Mouse (Mus musculus) thymus, adult 2 months (tissue): Measurements from ENCODE around the gene Lrsam1. TPM values are rescaled to one million over a fixed set of nuclear protein-coding genes. Genes with fewer than 3 reads are reported as not detected.

Source experiments
- DNase-seq: peaks from one replicate; pipeline ENCODE4 v3.0.0; 2021
- H3K27ac ChIP-seq: fragments of 200-500 bp; 2 replicates; pipeline ENCODE4 v1.5.1; 2012; ENCODE audit warnings: low read length, control low read depth; ENCODE audit not compliant: control insufficient read depth, insufficient read depth
- H3K27me3 ChIP-seq: fragments of 200-500 bp; 2 replicates; pipeline ENCODE4 v1.6.1; 2012; ENCODE audit warnings: mild to moderate bottlenecking, low read length, moderate library complexity, mixed read lengths; ENCODE audit not compliant: control insufficient read depth, insufficient read depth
- H3K36me3 ChIP-seq: fragments of 200-500 bp; 2 replicates; pipeline ENCODE4 v1.6.1; 2012; ENCODE audit warnings: mild to moderate bottlenecking, low read length, moderate library complexity; ENCODE audit not compliant: control insufficient read depth, insufficient read depth
- H3K4me1 ChIP-seq: fragments of 200-500 bp; replicated peaks from 2 replicates; pipeline ENCODE4 v1.6.1; 2012; ENCODE audit warnings: low read length; ENCODE audit not compliant: control insufficient read depth, insufficient read depth
- H3K4me3 ChIP-seq: fragments of 200-500 bp; 2 replicates; pipeline ENCODE4 v1.5.1; 2012; ENCODE audit warnings: mild to moderate bottlenecking, low read length, control low read depth, moderate library complexity; ENCODE audit not compliant: control insufficient read depth, insufficient read depth
- CTCF ChIP-seq: fragments of 200-500 bp; IDR thresholded peaks from 2 replicates; pipeline ENCODE4 v1.5.1; 2012; ENCODE audit warnings: mild to moderate bottlenecking, control low read depth, low read length, moderate library complexity, borderline replicate concordance; ENCODE audit not compliant: control insufficient read depth, poor library complexity, insufficient read depth; ENCODE audit errors: extremely low read depth
- POLR2A ChIP-seq: fragments of 200-500 bp; IDR thresholded peaks from 2 replicates; pipeline ENCODE4 v1.6.1; 2012; ENCODE audit warnings: mild to moderate bottlenecking, low read length, control low read depth, moderate library complexity; ENCODE audit not compliant: control insufficient read depth, poor library complexity, insufficient read depth; ENCODE audit errors: extremely low read depth
- WGBS: fragments of 180-500 bp; shearing (Covaris S2); methylation state at CpG from one replicate; pipeline ENCODE4 v1.1.7; 2018; 5-methylcytosine and 5-hydroxymethylcytosine counted together
- polyA plus RNA-seq: library from polyadenylated mRNA; depleted of rRNA; stranded (reverse); fragments of >200 nt; gene quantifications from 2 replicates; pipeline ENCODE4 v1.2.3, GENCODE M21; 2012

The Lrsam1 gene
- polyA plus RNA-seq, 1 experiment, result 15.3 TPM

- no peak overlapping the region for H3K27ac ChIP-seq
- no peaks in the 10 kb centered on the region for H3K36me3 ChIP-seq
- WGBS, result 98% methylated on average over 2 of the region's 2 CpGs
- no peak overlapping the region for H3K4me3 ChIP-seq
- TF ChIP-seq POLR2A (no peak), CTCF (no peak)
- H3K4me1 ChIP-seq, result no peaks in the 10 kb centered on the region
- H3K27me3 ChIP-seq, result no peaks in the 10 kb centered on the region
- no peak for DNase-seq
These were observed 6.8 kb downstream of the Lrsam1 start for GRCm38 (mm10) chr2:32954581-32954980.

DNA sequence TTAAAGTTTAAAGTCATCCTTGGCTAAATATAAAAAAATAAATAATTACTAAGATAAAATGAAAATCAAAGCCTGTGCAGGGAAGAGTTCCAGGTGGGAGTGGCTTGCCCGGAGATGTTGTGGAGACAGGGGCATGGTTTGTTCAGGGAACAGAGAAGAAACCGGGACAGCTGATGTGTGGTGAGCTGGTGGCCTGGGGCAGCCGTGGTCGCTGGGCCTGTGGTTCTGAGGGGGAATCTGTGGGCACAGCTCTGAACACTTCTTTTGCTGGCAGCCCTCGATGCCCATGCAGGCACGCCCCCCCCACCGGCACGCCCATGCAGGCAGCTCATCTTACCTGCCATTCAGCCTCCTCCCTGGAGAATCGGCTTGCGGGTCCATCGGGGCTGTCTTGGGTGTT, 14.0 kb downstream of the Lrsam1 start:
- no peak overlapping the region for H3K4me3 ChIP-seq
- H3K27me3 ChIP-seq, result no peaks in the 10 kb centered on the region
- no peak for DNase-seq
- H3K36me3 ChIP-seq, result no peaks in the 10 kb centered on the region
- H3K4me1 ChIP-seq, result no peaks in the 10 kb centered on the region
- no peak overlapping the region for H3K27ac ChIP-seq
- 63% methylated on average over 11 of the region's 11 CpGs for WGBS
- TF ChIP-seq CTCF (no peak), POLR2A (no peak)

DNA sequence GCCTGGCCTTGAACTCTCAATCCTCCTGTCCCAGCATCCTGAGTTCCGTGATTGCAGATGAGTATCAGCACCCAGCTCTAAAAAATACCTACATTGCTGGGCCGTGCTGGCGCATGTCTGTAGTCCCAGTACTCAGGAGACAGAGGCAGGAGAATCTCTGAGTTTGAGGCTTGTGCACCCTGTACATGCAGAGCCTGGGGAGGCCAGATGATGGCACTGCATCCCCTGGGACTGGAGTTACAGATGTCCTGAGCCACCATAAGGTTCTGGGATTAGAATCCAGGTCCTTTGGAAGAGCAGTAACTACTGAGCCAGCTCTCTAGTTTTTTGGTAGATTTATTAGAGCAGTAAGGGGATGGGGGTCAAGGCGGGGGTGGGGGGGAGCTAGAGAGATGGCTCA, 20.9 kb downstream of the Lrsam1 start:
- H3K4me1 ChIP-seq, result no peaks in the 10 kb centered on the region
- no peaks in the 10 kb centered on the region for H3K36me3 ChIP-seq
- no peak for DNase-seq
- no peak for TF ChIP-seq CTCF
- TF ChIP-seq POLR2A, result no peak
- no peak overlapping the region for H3K4me3 ChIP-seq
- 96% methylated on average over 4 of the region's 4 CpGs for WGBS
- no peak overlapping the region for H3K27ac ChIP-seq
- H3K27me3 ChIP-seq, result no peaks in the 10 kb centered on the region

DNA sequence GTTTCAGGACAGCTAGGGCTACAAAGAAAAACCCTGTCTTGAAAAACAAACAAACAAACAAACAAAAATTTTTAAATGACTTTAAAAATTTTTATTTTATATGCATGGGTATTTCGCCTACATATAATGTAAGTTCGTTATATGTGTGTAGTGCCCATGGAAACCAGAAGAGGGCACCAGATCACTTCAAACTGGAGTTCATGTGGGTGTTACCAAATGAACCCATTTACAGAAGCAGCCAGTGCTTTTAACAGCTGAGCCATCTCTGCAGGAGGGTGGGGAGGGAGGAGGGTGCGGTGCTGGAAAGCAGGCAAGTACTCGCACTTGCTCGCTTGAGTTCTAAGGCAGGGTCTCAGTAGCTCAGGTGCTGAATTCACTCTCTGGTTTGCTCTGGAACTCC, 22.0 kb downstream of the Lrsam1 start:
- Histone ChIP-seq H3K27ac (no peak overlapping the region), H3K4me1 (no peaks in the 10 kb centered on the region), H3K4me3 (no peak overlapping the region), H3K27me3 (no peaks in the 10 kb centered on the region), H3K36me3 (no peaks in the 10 kb centered on the region)
- peak; percentile 60 for DNase-seq
- 91% methylated on average over 5 of the region's 5 CpGs for WGBS
- no peak for TF ChIP-seq CTCF
- no peak for TF ChIP-seq POLR2A

DNA sequence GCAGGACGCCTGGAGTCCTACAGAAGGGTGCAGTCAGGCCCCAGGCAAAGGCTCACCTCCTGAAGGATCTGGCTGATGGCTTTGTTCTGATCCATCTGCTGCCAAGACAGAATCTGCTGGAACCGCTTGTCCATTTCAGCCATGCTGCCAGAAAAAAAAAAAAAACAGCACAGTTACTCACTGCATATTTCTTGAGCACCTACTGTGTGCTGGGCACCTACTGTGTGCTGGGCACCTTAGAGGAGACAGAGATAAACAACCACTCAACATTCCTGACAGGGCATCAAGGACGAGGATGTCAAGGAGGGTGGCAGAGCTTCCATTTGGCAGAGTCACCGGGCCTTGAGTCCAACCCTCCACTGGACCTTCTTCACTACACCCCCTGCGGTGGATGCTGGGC, 22.7 kb downstream of the Lrsam1 start:
- Histone ChIP-seq H3K4me3 (no peak overlapping the region), H3K27me3 (no peaks in the 10 kb centered on the region), H3K27ac (no peak overlapping the region), H3K36me3 (no peaks in the 10 kb centered on the region), H3K4me1 (peaks cover 5% of the 10 kb centered on the region; the same call in 1 of the 2 replicates)
- 97% methylated on average over 5 of the region's 5 CpGs for WGBS
- no peak for DNase-seq
- TF ChIP-seq CTCF (no peak), POLR2A (no peak)

GRCm38 (mm10) chr2:32931730-32932129, 29.7 kb downstream of the Lrsam1 start:
- Histone ChIP-seq H3K27me3 (no peaks in the 10 kb centered on the region), H3K27ac (peak overlapping the region; percentile 62; the same call in 1 of the 2 replicates), H3K4me1 (peaks cover 23% of the 10 kb centered on the region), H3K4me3 (no peak overlapping the region), H3K36me3 (no peaks in the 10 kb centered on the region)
- 18% methylated on average over 7 of the region's 7 CpGs for WGBS
- no peak for TF ChIP-seq POLR2A
- no peak for TF ChIP-seq CTCF
- peak; percentile 82 for DNase-seq

DNA sequence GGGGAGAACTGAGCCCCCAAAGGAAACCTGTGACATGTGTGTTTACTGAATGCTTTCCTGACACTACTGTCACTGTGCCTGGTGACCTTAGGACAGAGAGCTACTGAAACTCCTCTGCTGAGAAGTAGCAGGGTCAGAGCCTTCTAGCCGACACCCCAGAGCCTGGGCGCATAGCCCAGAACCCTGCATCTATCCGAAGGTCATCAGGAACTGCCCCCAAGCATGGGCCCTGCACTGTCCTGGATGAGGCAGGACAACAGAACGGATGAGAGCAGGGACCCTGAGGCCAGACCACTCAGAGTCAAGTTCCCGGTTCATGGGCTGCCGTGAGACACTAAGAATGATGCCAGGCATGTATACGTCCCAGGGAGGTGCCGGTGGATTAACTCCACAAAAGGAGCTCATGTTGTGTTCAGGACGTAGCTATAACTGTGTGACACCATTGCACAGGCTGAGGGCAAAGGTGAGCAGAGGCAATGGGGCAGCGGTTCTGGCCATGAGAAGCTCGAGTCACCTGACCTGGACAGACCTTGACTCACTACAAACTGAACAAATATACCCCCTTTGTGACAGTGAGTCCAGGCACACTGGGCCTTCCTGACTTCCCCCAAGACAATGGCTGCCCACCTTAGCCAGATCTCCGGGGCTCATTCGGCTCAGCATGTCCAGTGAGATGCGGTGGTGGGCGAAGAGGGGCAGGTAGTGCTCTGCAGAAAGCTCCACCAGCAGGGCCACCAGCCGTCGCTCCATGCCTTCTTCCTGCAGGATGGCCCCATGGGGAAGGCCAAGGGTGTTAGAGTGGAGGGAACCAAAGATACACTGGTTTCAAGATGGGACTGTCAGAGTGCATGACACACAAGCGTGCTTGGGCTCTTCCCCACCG, 32.2 kb downstream of the Lrsam1 start:
- Histone ChIP-seq H3K36me3 (no peaks in the 10 kb centered on the region), H3K4me1 (peaks cover 29% of the 10 kb centered on the region), H3K27me3 (no peaks in the 10 kb centered on the region), H3K27ac (no peak overlapping the region), H3K4me3 (no peak overlapping the region)
- no peak for DNase-seq
- TF ChIP-seq CTCF, result no peak
- no peak for TF ChIP-seq POLR2A
- WGBS, result 96% methylated on average over 19 of the region's 19 CpGs
